Mouse (Mus musculus): Measurements from ENCODE around the gene Alg5.
"Not testable (repeated sequence)": the region's sequence is repeated elsewhere in the genome, so short reads cannot be mapped to it uniquely, and the experiment has no call there.

Gene Alg5

DNA sequence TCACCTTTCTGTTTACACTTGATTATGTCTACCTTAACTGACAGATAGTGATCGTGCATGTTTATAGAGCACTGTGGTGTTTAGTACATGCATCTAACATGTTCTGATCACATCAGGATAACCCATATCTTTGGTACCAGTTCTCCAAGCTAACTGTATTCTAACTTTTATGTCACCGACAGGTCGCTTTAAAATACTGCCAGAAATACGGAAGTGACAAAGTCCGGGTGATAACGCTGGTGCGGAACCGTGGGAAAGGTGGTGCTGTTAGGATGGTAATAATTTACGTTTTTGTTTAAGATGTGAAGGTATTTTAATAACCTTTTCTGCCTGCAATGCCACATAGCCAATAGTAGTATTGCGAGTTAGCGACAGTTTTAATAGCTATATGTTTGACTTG lies 6.6 kb downstream of the Alg5 start:
- no peak for DNase-seq

DNA sequence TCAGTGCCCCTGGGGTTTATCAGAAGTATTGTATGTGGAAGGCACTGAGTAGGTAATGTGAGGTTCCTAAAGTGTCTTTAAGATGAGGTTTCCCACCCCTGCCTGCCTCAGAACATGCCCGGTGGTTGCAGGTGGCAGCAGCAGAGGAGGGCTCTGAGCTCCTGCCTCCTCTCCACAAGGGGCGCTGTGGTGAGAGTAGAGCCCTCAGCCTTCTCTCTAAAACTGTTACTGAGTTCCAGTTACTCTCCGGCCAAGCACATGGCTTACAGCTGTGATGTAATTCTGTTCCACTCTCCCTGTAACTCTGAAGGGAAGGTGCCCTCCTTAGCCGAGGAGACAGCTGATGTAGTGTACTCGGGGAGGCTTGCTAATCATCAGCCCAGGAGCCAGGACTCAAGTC lies 10.5 kb downstream of the Alg5 start:
- peak; percentile 34 for DNase-seq

DNA sequence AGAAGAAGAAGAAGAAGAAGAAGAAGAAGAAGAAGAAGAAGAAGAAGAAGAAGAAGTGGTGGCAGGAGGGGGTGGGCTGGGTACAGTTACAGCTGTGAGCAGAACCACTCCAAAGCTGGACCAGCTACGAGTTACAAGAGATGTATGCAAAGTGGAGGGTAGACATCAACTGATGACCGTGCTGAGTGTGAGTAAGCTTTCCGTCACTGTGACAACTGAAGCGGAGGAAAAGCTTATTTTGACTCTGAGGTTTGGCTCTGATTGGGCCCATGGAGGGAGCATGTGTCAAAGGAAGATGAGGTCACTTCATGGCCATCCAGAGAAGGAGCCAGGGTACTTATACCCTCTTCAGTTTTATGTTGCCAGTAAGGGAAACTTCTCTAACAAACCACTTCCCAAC lies 18.1 kb downstream of the Alg5 start:
- DNase-seq: no peak

DNA sequence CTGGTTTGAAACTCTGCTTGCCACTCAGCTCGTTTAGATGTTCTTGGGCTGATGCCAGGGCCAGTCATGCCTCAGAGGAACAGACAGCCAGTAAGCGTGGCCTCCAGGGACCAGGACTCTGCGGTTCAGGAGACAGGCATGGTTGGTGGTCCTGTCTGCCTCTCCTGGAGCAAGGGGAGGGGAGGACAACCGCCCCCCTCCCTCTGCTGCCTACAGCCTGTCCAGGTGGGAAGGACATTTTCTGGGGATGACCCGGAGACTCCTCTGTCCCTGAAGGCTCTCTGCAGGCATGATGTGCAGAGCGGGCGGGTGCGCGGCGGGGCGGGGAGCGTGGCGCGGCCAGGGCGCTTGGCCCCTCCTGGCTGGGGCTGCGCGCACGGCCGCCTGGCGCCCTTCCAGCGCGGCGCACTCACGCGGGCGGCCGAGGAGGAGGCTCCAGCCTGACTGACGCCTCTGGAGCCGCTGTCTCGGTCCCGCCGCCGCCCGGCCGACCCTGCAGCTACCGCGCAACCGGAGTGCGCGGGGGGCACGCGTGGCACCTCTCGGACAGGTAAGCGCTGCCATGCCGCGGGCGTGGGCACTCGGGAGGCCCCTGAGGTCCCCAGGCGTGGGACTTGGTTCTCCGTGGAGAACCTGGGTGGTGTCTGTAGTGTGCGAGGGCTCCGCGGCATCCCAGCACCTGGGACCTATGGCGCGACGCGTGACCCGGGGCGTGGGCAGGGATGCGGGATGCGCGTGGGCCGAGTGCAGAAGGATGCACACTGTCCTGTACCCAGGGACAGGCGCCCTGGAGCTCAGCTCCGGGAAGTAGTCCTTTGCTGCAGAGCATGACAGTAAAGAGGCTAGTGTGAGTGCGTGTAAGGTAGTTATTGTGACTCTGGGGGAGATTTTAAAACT lies 20.1 kb downstream of the Alg5 start, which contains the start of gene Smad9:
Gene Smad9 (plus strand): TSS at position 438 of the 897 bp plus-strand sequence.
- peak; percentile 64 for DNase-seq

DNA sequence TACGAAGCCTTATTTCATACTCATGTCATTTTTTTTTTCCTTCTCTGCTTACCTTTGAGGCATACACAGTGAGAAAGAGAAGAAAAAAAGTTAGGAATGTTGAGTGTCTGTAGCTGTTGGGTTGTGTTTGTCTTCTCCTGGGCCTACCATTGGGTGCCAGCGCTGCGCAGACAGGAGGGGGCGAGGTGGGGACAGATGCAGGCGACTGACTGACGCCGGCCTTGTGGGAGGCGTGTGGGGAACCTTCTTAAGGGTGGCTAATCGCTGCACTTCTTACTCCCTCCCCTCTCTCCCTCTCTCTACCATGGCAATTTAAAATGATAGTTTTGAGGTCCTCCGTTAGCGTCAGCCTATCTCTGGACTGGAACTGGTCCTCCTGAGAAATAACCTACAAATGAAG lies 20.7 kb downstream of the Alg5 start:
- DNase-seq: peak; percentile 51

DNA sequence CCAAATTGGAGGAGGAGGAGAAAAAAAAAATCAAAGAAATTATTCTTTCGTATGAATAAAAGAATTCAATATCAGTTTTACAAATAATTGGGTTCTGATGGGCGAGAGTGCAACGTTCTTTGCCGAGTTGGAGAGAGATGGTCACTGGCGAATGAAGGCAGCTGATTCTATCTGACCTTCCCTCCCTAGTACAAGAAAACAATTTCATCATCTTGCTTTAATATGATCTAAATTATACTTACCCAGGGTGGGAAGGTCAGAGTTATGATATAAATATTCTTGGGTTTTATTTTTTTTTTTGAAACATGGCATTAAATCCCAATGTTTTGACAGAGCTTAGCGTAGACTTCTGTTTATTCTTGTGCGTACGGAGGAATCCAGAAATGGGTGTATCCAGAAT lies 22.1 kb downstream of the Alg5 start:
- no peak for DNase-seq

DNA sequence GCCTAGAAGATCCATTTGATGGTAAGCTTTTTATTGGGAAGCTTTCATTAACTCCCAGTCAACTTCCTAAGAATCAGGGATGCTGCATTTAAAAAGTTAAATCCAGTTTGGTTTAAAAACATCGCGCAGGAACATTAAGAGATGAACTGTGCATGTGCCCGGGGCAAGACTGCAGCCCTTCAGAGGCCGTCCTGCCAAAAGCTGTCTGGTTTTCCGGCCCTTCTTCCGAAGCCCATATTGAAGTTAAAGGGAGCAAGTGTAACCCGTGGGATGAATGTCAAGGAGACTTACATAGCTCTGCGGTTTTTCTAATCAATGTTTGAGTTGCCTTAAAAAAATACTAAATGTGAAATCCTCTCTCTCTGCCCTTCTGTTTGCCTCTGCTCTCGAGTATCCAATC lies 23.9 kb downstream of the Alg5 start:
- DNase-seq: no peak

DNA sequence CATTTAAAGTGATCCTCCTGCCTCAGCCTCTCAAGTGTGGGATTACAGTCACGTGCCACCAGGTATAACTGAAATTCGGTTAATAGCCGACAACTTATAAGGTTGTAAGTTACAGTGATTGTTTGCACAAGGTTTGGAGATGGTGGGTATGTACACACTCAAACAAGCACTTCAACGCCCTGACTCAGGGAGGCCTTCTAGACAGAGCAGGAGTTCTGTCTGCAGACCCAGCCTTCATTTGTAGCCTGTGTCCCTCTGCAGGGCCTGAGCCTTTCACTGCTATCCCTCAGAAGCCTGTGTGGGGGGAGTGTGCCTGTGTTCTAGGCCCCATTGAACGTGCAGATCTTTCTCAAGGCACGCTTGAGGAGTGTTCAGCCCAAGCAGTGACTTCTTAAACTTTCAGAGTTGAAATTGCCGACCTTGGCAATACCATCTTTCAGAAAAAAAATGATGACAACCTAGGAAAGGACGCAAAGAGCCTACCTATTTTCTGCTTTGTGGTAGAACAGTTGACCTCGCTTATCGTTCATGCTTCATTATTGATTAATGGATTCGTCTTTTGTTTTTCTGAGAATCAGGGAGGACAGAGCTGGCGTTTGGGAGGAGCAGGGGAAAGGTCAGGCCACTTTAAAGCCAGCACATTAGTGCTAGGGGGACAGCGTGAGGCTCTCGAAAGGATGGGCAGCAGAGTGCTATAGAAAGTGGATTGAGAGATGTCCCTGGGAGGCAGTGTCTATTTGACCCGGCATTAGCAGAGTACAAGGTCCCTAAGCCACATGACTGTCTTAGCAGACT lies 25.2 kb downstream of the Alg5 start:
- no peak for DNase-seq

DNA sequence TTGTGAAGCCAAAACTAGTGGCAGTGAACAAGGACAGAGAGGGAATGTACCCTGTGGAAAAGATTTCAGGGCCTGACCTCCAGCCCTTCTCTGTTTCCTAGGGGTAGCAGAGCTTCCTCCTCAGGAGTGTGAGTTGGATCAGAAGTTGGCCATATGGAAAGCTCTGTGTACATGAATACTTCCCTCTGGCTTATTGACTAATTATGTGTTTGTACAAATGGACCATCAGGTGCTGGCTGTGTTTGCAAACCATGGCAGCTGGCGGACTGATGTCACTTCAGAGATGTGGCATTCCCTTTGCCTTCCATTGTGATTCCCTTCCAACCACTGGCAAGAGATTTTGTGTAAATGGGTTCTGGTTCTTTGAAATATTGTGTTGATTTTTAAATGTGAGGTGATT lies 25.9 kb downstream of the Alg5 start:
- peak; percentile 14 for DNase-seq

DNA sequence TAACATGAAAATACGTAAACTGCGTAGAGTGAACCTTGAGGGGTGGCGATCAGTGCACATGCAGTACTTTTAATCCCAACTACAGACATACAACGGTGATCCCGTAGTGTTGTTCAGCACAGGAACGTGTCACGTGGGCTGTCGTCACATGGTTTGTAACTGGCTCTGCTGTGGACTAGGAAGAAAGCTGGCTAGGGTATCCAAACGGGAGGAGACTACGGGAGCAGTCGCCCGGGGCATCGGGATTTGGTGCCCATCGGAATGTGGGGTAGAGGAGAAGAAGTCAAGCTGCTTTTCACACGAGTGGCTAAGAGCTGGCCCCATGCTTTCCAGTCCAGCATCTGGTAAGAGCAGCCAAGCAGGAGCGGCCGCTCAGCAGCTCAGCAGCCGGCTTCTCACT lies 29.1 kb downstream of the Alg5 start:
- DNase-seq: peak; percentile 42

DNA sequence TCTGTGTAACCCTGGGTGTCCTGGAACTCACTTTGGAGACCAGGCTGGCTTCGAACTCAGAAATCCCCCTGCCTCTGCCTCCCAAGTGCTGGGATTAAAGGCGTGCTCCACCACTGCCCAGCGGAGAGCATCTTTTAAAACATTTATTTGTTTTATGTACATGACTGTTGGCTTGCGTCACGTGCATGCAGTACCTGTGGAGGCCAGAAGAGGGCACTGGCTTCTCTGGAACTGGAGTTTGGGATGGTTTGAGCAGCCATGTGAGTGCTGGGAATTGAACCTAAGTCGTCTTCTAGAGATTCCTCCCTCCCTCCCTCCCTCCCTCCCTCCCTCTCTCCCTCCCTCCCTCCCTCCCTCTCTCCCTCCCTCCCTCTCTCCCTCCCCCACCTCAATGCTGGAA lies 30.2 kb downstream of the Alg5 start:
- not testable (repeated sequence) for DNase-seq

DNA sequence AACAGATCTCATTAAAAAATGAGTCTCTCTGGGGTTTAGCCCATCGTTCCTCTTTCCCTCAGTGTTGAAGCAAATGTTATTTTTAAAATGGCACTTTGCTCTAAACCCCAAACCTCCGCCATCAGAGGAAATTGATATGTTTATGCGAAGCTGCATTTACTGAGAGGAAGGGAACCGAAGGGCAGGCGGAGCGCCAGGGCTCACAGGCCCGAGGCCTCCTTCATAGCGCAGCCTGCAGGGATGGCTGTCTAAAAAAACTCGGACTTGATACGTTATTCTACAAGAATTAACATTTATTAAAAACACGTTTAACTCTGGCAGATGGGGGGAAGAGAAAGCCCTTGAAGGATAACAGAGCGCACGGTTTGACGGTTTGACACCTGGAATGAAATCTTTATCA lies 30.7 kb downstream of the Alg5 start:
- no peak for DNase-seq

DNA sequence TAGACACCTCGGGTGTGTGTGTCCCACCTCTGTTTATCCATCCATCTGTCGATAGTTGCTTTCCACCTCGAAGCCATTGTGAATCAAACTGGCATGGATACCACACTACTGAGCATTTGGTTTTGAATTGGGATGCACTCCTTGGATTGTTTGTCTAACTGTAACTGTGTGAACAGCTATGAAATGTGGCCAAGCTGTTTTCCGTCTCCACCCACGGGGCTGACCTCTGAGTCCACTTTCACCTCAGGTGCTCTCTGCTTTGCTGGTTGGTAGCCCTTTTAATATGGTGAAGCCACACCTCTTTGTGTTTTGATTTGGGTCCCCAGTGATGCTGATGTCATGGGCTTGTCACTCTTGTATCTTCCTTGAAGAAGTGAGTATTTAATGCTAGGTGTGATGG lies 31.5 kb downstream of the Alg5 start:
- DNase-seq: no peak

DNA sequence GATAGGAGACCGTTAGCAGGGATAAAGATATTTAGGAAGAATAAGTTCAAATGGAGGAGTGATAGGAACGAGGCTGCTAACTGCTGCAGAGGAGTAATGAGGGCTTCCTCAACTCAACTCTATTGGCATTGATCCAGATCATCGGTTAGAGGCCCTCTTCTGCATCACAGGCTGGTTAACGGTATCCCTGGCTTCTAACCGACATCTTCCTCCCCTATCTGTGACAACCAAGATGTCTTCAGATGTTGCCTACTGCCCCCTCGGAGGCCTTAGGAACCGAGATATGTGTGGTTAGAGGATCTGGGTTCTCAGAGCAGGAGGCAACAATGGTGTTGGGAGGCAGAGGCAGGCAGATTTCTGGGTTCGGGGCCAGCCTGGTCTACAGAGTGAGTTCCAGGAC lies 33.3 kb downstream of the Alg5 start:
- DNase-seq: no peak

DNA sequence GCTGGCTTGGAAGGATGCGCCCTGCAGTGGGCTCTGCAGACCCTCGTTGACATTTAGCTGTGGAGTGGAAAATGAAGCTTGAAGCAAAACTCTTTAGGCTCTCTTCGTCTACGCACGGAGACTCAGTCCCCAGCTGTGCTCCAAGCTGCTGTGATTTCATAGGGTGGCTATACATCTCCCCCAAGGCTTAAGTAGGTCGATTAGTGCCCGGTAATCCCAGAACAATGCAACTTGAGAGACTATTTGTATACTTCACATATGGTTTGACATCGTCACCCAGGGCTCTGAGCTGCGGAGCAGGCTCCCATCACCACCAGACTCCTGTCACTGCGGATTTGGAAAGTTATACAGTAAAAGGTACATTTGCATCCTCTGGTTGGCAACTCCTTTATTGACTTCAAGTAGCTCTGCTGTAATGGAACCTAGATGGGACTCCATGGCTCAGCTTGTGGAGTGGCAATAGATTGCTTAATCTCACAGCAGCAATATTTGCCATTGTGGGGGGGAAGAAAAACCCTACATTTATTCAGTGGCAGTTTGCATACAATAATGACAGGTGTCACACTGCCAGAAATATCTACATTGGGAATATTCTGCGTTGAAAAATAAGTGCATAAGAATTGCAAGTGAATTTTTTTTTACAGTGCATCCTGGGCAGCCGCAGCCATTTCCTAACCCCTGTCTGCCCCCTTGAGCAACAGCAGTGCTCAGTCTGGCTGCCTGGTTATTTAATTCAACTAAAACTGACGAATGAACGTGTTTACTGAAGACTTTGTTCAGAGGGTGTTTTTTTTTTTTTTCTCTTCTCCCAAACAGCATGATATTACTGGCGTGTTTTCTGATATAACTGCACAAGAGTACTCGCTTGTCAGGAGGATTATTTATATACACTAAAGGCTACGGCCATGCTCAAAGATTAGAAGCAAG lies 34.3 kb downstream of the Alg5 start:
- DNase-seq: no peak

DNA sequence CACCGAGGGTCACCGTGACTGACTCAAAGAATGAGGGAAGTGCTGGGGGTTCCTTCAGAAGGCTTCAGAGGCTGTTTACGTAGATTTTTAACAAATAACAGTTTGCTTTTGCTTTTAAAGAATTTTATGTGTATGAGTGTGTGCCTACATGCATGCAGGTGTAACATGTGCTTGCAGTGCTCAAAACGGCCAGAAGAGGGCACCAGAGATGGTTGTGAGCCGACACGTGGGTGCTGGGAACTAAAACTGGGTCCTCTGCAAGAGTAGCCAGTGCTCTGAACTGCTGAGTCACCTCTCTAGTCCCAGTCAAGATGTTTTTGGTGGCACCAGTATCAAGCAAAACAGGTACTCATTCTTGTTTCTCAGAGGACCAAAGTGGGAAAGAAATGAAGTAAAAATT lies 38.3 kb downstream of the Alg5 start:
- no peak for DNase-seq

DNA sequence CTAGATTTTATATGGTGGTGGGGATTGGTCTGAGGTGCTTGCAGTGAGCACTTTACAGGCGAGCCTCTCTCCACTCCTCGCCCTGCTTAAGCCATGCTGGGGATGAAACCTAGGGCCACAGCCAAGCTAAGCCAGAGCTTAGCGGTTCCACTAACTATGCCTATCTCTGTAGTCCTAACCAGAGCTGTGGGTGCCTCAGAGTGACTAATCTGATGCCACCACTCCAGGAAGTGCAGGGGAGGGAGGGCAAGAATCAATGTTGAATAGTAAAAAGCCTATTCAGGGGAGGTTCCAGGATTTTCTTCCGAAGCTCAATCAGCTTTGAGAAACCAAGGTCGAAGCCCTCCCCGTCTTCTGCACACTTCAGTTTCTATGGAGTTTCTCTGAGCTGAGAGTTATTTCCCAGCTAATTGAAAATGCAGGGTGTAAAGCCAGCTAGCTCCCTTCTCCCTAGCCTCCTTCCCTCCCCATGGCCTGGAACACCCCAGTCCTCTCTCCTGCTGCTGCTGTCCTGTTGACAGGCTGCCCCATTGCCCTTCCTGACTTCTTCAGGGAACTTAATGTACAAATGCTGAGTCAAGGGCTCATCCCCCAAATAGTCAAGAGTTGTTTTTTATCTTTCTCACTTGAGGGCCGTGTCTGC lies 40.8 kb downstream of the Alg5 start:
- DNase-seq: no peak

DNA sequence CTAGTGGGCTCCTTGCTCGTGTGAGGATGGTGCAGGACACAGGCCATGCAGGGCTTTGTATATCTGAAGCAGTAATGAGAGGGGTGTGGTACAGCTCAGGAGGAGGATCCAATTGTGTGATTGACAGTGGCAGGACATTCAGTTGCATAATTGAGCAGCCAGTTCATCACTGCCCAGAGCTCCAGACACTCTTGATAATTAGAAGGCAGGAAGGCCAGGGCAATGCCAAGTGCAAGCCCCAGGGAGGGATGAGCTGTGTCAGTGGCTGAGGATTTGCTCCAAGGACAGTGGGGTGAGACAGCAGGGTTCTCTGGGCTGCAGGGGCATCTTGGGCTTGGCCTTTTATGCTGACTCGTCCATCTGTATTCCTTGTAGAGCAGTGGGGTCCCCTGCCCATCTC lies 55.3 kb downstream of the Alg5 start:
- no peak for DNase-seq

DNA sequence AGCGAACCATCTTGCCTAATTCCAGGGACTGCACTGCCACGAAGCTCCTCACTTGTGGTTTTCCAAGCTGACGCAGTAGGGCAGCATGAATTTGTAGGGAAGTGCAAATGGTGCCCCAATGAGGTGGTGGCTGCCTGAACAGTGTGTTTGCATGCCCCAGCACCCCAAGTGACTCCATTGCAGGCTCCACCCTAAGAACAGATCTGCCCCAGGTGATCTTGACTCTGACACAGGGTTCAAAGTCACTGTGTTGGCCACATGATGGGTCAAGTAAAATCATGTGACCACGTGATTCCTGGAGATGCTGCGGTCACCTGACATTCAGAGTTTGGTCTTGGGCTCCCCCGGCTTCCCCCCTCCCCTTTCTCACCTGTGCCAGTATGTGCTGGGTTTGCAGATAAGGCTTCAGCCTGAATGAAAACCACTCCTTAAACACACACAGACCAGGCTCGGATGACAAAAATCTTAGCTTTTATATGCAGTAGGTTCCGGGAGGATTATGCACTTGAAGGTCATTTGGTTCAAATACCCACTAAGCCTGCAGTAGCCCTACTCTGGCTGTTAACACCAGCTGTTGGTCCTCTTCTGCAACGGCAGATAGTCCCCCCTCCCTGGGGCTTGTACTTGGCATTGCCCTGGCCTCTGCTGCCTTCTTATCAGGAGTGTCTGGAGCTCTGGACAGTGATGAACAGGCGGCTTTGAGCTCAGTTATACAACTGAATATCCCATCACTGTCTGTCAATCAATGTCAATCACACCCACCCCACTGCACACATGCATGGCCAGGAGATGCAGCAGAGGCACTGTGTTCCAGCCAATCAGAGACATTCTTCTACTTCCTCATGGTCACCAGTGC lies 56.7 kb downstream of the Alg5 start:
- no peak for DNase-seq

DNA sequence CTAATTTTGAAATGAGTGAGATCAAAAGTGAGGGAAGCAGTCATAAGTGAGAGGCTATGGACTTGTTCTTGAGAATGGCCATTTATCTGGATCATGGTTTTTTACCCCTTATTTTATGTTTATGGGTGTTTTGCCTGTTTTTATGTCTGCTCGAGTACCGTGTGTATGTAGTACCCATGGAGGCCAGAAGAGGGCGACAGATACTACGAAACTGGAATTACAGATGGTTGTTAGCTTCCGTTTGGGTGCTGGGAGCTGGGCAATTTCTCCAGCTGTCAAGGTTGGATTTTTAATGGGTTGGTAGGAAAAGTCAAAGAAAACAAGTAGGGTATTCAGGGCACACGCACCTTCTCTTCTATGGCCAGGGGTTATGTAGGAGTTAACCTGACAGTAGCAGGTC lies 58.4 kb downstream of the Alg5 start:
- no peak for DNase-seq

DNA sequence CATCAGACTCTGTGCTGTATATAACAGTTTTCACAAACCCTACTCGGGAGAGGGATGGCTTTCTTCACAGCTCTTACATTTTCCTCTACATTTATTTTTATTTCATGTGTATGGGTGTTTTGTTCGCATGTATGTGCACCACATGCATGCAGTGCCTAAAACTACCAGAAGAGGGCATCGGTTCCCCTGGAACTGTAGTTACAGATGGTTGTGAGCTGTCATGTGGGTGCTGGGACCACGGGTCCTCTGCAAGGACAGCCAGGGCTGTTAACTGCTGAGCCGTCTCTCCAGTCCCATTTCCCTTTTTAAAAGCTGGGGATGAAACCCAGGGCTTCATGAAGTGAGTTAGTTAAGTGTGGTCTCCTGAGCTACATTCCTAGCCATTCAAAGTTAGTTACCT lies 60.0 kb downstream of the Alg5 start:
- DNase-seq: no peak

DNA sequence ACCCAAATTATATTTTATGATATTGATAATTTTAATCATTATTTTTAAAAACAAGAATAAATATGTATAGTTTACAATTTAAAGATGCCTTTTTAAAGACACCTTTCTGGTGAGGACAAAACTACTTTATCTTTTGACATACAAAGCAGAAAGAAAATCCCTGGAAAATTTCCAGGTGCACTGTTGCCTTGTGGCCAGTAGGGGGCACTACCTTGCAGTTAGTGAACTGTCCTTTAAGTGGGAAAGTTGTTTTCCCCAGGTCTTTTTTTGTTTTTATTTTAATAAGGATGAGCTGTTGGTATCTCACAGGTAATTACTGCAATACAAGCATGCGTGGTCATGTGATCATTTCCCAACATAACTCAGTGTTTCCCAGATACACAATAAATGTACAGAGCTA lies 60.5 kb downstream of the Alg5 start:
- DNase-seq: peak; percentile 15

Data from lung, postnatal 14 days (tissue).